Mouse (Mus musculus): Measurements from ENCODE around the gene Olfr1153.

Gene Olfr1153

DNA sequence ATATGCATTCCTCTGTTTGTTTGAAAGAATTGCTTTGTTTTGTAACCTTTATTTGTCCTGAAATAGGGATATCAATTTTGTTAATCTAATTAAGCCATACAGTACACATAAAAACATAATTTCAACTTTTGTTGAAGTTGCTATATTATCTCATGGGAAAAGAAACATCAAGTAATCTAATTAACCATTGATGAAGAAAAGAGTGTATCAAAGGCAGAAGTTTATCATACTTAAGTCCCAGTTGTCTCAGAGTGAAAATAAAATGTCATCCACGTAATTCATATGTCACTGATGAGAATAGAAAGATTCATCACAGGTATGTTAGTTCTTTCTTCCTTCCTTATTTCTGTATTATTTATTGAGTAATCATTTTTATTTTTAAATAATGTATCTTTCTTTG lies at the start of gene Olfr1153:
Gene Olfr1153, plus strand, starts transcription at position 301 of the 400 bp plus-strand sequence.
- DNase-seq (ENCODE audit: low read depth): no peak

DNA sequence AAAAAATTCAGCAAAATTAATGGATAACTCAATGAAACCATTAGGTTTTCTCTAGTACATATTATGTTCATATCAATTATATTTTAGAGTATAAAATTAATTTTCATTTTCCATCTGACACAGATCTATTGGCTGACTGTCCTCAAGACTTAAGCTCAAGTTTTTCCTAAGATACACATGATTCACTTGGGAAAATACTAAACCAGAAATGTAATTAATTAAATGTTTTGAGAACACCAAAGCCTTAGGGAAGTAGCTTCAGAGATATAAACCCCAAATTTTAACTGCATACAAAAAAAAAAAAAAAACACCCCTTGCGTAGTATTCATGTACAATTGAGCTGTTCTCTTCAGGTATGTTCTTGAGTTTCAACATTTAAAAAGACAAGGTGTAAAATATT lies 39.2 kb upstream of the Olfr1153 start, which contains the start of gene Olfr1151:
Gene Olfr1151, plus strand, starts transcription at position 301 of the 400 bp plus-strand sequence.
- DNase-seq (ENCODE audit: low read depth): no peak

- no peak for DNase-seq (ENCODE audit: low read depth)
Measured at GRCm38 (mm10) chr2:87866192-87866591, 28.6 kb upstream of the Olfr1153 start, which contains the start of gene Olfr1152. TSS of gene Olfr1152 (plus strand) at chr2:87866492.

DNA sequence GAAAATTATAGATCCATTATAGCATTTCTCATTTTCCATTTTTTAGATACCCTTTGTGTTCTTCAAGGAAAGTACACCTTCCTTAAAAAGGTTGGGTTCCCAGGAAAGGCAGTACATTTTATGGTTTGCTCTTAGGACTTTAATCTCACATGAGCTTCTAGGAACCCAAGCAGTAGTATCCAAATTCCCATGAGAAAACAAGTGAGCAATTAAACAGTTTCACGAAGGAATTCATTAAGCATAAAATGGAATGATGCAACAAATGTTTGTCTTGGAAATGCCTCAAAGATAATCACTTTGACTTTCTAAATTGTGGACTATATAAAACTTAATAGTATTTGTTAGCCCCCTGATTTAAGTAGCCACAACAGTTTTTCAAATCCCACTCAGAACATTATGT lies 10.3 kb downstream of the Olfr1153 start, which contains the start of gene Olfr1154:
Gene Olfr1154, minus strand, starts transcription at position 101 of the 400 bp plus-strand sequence.
- DNase-seq (ENCODE audit: low read depth): no peak

DNA sequence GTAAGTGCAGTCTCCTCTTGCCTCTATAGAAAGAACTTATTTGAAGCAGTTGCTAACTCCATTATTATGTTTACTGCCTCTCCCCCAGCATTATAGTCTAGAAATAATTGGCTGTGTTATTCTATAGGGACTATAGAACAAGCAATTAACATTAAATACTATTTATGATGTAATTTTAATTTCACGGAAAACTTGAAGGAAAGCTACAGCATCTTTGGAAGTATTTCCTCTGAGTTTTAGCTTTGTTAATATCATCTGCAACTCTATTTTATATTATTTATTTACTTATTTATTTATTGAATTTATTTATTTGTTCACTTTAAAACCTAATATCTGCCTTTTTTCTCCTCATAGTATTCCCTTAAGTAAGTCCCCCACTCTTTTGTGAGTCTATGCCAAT lies 50.3 kb downstream of the Olfr1153 start, which contains the start of gene Olfr1155:
Gene Olfr1155, minus strand, starts transcription at position 101 of the 400 bp plus-strand sequence.
- no peak for DNase-seq (ENCODE audit: low read depth)

All from naive thymus-derived CD4-positive, alpha-beta T cell, adult 2 months (primary cell).